Mouse (Mus musculus) T-cell, adult 2 months (primary cell): ENCODE measurements around the gene Limk1.

Experiments
- DNase-seq: peaks from one replicate; pipeline ENCODE4 v3.0.0; 2022; ENCODE audit warnings: low spot score

Limk1 gene

DNA sequence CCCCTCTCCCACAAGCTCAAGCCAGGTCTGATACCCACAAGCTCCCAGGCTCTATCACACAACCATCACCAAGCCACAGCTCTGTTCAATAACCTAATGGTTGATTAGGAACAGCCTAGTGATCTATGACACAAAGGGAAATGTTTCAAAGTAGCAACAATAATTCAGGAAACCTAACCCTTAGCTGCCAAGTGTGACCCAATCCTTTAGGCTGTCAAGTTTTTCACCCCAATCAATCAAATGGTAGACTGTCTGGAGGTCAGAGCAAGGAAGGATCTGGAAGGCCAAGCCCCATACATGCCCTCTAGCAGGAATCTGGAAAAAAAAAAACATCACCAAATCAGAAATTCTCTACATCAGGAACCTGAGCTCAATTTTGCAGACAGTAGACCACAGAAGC is 57.6 kb downstream of the Limk1 start:
- no peak for DNase-seq

DNA sequence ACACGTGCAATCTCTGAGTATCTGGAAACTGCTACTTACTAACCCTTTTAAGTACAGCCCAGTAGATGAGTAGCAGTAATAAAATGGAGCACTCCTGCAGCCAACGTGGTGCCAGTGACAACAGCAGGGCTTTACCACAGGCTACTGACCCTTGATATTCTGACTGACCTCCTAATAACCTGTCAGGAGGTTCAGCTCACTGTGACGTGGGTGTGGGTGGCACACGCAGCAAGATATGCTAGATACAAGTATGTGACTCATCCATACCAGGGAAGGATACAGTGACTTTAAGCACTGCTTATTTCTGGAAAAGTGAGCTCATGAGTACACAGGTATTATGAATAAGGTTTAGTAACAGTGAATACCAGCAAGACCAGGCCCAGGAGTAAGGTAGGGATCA is 58.9 kb downstream of the Limk1 start:
- DNase-seq: no peak

DNA sequence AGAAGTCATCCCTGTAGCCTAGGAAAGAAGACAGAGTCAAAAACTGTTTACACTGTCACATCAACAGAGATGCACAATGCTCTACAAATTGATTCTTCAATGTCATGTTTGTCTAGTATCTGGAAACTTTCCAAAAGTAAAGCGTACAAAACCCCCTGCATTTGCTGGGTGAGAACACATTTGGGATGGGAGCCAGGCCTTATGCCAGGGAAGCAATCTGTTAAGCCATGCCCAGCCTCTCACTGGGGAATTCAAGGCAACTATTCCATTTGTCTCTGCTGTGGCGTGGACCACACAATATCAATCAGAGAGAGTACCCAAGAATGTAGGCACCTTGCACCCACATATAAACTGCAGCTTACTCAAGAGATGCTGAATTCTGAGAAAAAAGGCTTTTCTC is 66.3 kb downstream of the Limk1 start:
- DNase-seq: no peak

DNA sequence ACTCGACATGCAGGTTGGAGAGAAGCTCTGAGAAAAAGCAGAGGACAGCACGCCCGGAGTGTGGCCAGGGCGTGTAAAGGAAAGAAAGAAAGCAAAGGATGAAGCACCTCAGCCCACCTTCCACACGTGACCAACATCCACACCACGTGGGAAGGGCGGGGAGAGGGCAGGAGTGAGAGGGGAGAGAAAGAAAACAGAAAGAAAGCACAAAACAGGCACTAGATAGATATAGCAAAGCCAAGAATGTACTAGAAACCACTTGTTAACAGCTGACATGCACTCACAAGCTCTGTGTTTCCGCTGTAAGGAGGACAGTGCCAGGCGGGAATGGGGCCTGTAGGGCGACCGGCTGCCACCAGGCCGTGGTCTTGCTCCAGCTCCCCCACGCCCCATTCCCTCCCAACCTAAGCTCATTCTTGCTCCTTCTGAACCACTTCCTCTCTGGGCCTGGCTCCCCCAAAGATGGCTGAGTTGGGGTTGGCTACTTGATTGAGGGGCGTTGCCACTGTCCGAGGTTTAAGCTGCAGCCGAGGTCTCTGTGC is 67.2 kb downstream of the Limk1 start:
- DNase-seq: no peak

DNA sequence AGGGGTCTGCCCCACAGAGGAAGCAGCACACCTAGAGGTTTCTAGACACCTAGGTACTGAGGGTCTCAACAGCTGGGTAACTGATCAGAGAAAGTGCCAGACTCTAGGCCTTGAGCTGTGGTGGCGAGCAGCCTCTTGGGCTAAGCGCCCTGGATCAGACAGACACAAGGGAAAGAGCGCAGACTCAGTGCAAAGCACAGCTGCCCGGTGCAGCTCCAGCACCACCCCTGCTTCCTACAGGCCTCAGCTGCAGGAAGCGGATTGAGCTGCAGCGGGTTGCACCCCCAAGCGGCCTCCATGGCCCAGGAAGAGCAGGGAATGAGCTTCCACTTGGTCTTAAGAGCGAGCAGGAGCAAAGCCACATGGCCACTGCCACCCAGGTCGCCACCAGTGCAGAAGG is 67.9 kb downstream of the Limk1 start:
- DNase-seq: no peak

DNA sequence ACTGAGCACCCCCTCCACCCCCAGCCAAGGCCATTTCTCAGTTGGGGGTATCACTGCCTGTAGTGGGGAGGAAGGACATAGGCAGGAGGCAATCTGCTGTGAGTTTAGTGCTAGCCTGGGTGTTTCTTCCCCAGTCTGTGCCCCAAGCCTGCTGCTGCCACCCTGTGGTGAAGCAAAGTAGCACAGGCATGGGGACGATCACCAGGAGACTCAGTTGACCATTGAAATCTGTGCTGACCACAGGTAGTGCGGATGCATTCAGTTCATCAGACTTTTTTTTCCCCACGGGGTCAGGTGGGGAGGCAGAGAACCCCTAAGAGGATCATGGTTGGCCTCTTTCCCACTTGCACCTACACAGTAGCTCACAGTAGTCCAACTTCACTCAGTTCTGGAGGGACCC is 71.3 kb downstream of the Limk1 start:
- DNase-seq: peak; percentile 46

DNA sequence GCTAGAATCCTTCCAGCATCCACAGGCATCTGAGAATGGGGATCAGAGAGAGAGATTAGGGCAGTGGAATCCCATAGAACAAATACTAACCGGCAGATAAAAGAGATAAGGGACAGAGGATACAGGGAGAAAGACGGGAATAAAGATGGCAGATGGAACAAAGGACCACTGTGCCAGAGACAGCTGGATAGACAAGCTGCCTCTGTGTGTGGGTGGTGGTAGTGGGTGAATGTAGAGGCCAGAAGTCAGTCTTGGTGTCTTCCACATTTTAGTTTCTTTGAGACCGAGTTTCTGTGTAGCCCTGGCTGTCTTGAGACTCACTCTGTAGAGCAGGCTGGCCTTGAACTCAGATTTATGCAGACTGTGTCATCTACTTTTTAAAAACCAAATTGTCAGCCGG is 72.6 kb downstream of the Limk1 start:
- no peak for DNase-seq

DNA sequence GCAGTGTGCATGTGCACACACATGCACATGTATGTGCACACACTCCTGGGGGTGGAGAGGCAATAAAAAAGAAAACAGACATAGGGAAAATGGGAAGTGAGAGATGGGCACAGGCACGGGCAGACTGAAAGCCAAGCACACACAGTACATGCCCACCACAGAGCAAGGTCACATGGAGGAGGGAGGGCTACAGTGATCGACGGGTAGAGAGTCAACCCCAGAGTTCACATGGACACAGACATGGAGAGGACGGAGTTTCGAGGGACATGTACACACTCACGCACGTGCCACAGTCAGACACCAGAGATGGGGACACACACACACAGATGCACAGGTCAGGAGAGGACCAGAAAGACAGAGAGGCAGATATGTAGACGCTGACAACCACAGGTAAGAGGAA is 73.0 kb downstream of the Limk1 start:
- no peak for DNase-seq

DNA sequence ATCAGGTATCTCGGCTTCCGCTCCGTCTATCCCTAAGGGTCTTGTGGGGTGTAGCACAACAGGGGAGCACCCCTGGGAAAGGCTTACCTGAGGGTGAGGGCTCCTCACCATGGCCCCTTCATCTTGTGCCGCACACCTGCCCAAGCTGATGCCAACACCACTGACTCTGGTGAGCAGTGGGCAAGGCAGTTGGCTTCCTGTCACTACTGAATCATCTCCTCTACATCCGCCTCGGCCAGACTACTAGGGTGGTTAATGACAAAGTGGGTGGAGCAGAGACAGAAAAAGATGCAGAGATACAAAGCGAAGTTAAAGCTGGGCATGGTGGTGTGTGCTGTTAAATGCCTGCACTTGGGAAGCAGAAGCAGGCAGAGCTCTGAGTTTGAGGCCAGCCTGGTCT is 73.6 kb downstream of the Limk1 start, which contains the start of gene Lat2:
Gene Lat2 (minus strand): TSS at position 224 of the 400 bp plus-strand sequence.
- no peak for DNase-seq

DNA sequence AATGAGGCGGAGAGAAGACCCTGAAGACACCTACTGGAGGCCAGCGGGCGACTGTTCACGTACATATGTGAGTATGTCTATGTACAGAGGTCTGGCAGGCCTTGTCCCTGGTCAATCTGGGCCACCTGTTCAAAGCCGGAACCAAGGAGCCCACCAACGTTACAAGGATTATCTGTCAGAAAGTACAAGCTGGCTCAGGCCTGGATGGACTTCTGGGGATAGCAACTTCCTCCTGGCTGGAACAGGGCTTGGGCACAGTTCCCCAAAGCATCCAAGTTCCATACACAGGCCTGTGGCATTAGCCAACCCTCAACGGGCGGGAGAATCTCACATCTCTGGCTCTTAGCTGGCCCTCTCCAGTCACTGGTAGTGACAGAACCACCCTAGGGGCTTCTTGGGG is 74.1 kb downstream of the Limk1 start:
- DNase-seq: no peak

DNA sequence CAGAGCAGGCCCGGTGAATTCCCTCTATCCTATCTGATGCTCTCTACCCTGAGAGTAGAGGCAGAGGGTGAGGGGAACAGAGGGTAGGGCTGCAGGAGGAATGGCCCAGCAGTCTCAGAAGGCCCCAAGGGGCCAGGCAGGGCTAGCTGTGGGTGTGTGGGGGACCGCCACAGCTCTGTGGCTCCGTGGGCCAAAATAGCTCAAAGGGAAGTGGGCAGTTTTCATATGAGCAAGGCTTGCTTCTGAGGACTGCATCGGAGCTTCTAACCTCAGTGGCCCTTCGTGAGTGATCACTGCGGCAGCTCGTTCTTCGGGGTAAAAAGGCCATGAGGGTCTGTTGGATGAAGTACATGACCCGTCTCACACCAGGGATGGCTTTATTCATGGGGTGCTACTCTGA is 74.7 kb downstream of the Limk1 start:
- no peak for DNase-seq

DNA sequence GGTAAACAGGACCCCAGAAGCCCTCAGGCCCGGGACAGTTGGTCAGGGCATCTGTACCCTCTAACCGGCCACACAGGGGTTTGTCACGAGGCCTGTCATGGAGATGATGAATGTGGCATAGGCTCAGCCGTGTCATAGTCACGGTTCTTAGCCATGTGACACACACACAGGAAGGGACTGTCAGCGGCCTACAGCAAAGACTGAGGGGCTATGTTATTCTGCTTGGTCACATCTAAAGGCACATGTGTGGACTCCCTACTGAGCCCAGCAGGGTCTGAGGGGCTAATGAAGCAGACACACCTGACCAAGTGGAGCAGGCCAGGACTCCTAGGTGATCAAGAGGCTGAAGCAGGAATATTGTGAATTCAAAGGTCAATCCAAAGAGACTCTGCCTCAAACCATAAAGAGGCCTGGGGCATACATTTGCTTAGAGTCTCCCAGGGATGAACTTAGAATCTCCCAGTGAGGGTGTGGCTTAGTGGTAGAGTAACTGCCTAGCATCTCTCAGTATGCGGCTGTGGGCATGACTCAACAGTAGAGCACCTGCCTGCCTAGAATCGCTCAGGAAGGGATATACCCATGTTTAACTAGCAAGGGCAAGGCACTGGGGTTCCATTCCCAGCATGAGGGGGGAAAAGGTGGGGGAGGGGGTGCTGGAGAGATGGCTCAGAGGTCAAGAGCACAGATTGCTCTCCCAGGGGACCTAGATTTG is 76.4 kb downstream of the Limk1 start:
- no peak for DNase-seq

DNA sequence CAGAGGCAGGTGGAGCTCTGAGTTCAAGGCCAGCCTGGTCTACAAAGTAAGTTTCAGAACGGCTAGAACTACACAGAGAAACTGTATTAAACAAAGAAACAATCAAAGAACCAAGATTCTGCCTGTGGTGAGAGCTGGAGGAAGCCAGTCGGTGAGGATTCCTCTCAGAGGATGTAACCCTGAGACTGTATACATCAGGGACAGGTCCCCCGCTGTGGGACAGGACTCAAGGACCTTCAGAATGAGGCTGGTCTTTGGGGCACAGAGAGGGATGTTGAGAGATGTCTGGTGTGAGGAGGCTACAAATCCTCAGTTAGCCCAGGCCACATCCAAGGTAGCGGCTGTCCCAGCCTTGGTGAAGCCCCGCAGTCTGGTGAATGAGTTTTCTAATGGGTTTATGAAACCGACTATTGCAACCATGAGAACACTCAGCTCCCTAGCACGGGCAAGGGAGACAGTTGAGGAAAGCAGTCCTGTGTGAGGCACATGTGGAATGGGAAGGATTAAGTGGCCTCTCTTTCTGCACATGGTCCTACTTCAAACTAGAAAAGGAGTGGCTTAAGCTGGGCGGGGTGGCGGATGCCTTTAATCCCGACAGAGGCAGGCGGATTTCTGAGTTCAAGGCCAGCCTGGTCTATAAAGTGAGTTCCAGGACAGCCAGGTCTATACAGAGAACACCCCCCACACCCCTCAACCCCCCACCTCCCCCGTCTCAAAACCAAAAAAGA is 78.3 kb downstream of the Limk1 start:
- DNase-seq: no peak

DNA sequence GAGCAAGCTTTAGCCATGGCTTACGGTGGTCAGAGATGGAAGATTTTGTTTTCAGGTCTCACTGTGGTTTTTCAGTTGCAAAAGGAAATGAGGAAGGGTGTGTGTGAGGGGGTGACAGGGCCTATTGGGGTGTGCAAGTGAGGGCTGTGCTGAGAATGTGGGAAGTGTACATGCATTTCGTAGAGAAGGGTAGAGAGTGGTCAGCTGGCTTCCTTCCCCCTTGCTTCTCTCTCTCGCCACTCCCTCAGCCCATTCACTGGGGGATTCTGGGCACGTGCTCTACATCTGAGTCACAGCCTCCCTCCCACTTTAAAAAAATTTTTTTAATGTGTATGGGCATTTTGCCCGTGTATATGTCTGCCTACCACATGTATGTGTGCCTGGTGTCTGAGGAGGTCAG is 81.3 kb downstream of the Limk1 start:
- DNase-seq: no peak

DNA sequence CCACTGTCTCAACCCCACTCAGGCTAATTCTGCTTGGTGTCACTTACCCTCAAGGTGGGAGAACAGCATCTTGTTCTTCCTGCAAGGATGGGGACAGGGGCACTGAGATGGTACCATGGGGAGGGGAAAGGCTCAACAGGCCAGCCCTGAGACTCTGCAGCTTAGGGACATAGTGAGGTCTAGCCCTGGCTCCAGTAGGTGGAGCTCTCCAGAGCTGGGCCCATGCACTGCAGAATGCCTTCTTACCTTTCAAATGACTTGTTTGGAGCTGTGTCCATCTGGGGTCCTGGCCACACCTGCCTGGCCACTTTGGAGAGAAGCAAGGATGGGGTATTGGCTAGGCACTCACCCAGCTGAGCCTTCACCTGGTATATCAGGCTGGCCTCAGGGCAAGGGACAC is 82.1 kb downstream of the Limk1 start:
- no peak for DNase-seq
